Mouse (Mus musculus): ENCODE measurements around the gene Fam189a1. TPM values are rescaled to one million over a fixed set of nuclear protein-coding genes. Genes with fewer than 3 reads are reported as not detected.

The Fam189a1 gene
- total RNA-seq, 2 experiments from 2014 or later, result 55.9 to 66.3 TPM

DNA sequence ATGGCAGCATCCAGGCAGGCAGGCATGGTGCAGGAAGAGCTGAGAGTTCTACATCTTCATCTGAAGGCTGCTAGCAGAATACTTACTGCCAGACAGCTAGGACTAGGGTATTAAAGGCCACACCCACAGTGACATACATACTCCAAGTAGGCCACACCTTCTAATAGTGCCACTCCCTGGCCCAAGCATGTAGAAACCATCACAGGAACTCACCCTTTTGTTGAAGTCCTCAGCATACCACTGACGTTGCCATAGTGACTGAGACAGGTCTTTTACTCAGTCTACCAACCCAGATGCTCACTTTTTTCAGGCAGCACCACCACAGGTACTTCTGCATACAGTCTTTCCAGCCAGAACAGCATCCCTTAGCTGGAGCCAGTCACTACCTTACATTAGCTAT lies 104.4 kb downstream of the Fam189a1 start:
- intact Hi-C loops (cut with DNase I), result no loop called here
- no peak for DNase-seq (ENCODE audit: low spot score in 2 of 2)

- DNase-seq (ENCODE audit: low spot score in 2 of 2), result no peak
- intact Hi-C loops (cut with DNase I), result no loop called here
Measured at GRCm38 (mm10) chr7:65049236-65049954, 107.0 kb downstream of the Fam189a1 start.

DNA sequence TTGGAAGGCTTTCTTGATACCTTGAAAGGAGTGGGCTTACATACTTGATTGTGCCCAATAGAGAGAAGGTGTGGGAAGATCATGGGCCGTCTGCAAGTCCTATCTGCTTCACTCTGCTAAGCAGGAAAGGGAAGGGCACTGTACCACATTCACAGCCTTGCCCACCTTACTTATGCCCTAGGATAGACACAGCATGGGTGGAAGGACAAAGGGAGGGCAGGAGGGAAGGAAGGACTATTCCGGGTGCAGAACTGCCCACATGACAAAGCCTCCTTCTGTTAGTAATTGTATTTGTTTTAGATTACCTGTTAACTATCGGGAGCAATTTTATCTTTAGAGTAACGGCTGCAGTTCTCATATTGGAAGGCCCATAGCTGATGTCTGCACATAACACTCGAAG lies 108.7 kb downstream of the Fam189a1 start:
- no peak for DNase-seq (ENCODE audit: low spot score in 2 of 2)
- intact Hi-C loops (cut with DNase I), result no loop called here

DNA sequence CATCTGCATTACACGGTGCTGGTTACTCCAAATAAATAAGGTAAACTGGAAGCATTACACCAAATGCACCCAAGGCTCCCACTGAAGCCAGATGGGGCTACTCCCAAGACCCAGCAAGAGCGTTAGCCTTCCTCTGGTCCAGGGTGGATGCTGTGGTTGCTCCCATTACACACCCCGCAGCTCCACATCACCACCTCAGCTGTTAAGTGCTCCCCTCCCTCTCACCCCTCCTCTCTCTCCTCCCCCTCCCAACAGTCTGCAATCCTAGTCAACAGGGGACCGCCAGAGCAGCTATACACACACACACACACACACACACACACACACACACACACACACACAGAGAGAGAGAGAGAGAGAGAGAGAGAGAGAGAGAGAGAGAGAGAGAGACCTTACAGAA lies 109.7 kb downstream of the Fam189a1 start:
- DNase-seq (ENCODE audit: low spot score in 2 of 2), result no peak
- intact Hi-C loops (cut with DNase I), result no loop called here

- intact Hi-C loops (cut with DNase I), result no loop called here
- no peak for DNase-seq (ENCODE audit: low spot score in 2 of 2)
Measured at GRCm38 (mm10) chr7:65044280-65044679, 112.1 kb downstream of the Fam189a1 start.

GRCm38 (mm10) chr7:65041106-65041505 lies 115.3 kb downstream of the Fam189a1 start:
- no peak for DNase-seq (ENCODE audit: low spot score in 2 of 2)
- intact Hi-C loops (cut with DNase I), result no loop called here

- intact Hi-C loops (cut with DNase I), result no loop called here
- no peak for DNase-seq (ENCODE audit: low spot score in 2 of 2)
Measured at GRCm38 (mm10) chr7:65031741-65032140, 124.6 kb downstream of the Fam189a1 start.

DNA sequence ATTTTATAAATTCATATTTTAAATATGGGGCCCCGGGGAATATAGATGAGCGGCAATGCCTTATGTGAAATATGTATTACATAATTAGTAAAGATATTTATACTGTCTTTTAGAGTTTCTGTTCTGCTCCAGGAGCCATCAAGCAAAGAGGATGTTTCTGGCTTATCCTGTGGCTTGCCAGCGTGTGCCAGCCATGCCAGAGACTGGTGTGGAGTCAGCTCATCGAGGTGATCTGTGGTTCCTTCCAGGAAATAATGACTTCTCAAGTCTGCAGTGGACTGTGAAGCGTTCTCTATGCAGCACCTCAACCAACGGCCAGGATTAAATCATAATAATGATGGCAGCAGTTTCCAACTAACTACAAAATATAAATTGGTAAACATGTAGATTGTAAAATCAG lies 125.2 kb downstream of the Fam189a1 start:
- DNase-seq (ENCODE audit: low spot score in 2 of 2), result no peak
- intact Hi-C loops (cut with DNase I), result no loop called here

GRCm38 (mm10) chr7:65029985-65030384 lies 126.4 kb downstream of the Fam189a1 start:
- no peak for DNase-seq (ENCODE audit: low spot score in 2 of 2)
- intact Hi-C loops (cut with DNase I), result no loop called here

DNA sequence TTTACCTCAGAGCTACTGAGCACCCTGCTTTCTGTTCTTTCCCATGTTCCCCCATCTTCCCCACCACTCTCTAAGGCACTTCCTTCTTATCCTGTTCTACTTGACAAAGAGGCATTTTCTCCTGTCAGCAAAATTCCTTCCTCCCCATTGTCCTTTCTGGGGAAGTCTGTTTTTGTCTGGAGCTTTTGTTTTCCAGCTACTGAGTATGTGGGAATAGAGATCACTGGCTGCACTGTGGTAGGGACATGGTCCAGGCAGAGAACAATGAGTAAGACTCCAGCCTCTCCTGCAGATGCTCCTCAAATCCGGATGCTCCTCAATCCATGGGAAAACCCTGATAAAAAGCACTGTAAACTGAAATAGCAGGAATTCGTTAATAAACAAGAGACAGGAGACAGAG lies 135.1 kb downstream of the Fam189a1 start:
- intact Hi-C loops (cut with DNase I), result no loop called here
- DNase-seq (ENCODE audit: low spot score in 2 of 2), result no peak

- DNase-seq (ENCODE audit: low spot score in 2 of 2), result no peak
- intact Hi-C loops (cut with DNase I), result no loop called here
Measured at GRCm38 (mm10) chr7:65018036-65018679, 138.2 kb downstream of the Fam189a1 start.

GRCm38 (mm10) chr7:65017348-65017747 lies 139.0 kb downstream of the Fam189a1 start:
- no peak for DNase-seq (ENCODE audit: low spot score in 2 of 2)
- intact Hi-C loops (cut with DNase I), result no loop called here

DNA sequence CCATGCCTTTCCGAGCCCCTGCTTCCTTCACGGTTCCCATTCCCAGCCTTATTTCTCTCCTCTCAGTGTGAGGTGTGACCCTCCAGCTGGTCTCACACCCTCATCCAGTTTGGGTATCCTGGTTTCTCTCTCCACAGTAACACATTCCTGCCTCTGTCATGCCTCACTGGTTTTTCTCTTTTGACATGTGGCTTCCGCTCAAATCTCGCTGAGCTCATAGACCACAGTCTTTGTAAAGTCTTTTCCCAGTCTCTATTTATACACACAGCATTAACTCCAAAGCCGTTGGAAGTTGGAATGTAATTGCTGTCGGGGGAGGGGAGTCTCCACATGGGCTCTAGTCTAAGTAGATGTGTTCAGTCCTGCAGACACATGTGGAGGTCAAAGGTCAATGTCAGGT lies 145.2 kb downstream of the Fam189a1 start:
- intact Hi-C loops (cut with DNase I), result no loop called here
- no peak for DNase-seq (ENCODE audit: low spot score in 2 of 2)

GRCm38 (mm10) chr7:65010275-65010674 lies 146.1 kb downstream of the Fam189a1 start:
- no peak for DNase-seq (ENCODE audit: low spot score in 2 of 2)
- intact Hi-C loops (cut with DNase I), result no loop called here

DNA sequence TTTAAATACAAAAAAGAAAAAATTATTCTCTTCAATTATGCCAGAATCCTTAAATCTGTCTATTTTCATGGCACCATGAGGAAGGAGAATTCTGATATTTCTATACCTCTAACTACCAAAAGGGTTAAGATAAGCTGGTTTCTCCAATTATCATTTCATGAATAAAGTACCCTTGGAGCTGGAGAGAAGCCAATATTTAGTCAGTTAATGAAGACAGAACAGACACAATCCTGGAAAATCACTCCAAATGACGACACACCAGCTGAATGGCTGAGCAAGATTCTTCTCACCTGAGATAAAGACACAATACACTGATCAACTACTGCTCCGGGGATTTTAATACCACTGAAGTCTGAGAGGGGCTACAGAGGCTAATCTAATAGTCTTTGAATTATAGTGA lies 150.6 kb downstream of the Fam189a1 start:
- intact Hi-C loops (cut with DNase I), result no loop called here
- no peak for DNase-seq (ENCODE audit: low spot score in 2 of 2)

DNA sequence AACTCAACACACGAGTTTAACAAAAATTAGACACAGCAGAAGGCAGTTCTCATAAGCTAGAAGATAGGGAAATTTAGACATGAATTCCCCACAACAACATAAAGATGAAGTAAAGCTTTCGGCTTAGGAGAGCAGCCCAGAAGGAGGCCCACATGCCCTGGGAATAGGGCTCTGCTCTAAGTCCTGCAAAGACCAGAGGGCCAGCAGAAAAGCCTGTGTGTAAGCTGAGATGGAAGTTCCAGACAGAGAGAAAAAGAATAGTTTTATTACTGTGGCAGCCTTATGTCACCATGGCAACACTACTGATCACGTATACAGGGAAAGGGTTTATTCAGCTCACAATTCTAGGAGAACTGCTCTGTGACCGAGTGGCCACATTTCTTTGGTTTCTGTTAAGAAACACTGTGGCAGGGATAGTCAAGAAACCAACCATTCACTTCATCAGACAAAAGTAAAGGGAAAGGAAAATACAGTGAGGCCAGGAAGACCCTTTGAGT lies 156.6 kb downstream of the Fam189a1 start:
- intact Hi-C loops (cut with DNase I), result no loop called here
- DNase-seq (ENCODE audit: low spot score in 2 of 2), result no peak

DNA sequence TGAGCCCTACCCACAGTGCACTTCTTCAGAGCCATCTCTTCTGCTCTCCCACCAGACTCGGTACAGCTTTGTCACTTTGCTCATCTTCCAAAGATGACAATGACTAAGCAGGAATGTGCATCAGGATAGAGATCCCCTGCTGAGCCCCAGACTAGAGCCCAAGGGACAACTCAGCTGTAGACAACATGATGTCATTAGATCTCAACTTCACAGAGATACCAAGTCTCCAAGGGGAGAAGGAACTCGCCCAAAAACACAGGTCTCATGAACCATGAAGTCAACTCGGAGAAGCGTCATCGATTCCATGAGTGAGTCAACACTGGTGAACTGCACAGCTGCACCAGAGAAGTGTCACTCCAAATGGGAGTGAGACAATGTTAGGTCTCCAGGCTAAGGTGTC lies 158.6 kb downstream of the Fam189a1 start:
- DNase-seq (ENCODE audit: low spot score in 2 of 2), result no peak
- intact Hi-C loops (cut with DNase I), result no loop called here

DNA sequence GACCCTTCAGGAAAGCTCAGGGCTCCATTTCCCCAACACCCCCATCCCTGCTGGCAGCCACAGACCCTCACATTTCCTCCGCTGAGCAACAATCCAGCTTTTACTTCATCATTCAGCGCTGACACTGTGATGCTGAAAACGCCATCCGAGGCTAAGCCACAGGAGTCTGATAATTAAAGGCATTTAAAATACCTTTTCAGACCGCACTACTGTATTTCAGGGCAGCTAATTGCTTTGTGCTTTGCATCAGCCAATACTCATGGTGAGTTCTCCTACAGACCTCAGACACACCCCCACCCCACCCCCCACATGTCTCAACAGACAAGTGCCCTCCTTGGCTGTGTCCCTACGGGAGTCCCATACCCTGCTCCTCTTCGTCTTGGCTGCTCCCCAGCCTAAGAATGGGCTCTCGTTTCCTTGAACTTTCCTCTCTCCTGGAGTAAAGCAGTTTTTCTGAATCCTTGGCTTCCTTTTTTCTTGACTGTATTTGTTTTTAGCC lies 160.4 kb downstream of the Fam189a1 start:
- DNase-seq (ENCODE audit: low spot score in 2 of 2), result no peak
- intact Hi-C loops (cut with DNase I), result no loop called here

- intact Hi-C loops (cut with DNase I), result no loop called here
- DNase-seq (ENCODE audit: low spot score in 2 of 2), result no peak
Measured at GRCm38 (mm10) chr7:64989406-64989805, 167.0 kb downstream of the Fam189a1 start.

DNA sequence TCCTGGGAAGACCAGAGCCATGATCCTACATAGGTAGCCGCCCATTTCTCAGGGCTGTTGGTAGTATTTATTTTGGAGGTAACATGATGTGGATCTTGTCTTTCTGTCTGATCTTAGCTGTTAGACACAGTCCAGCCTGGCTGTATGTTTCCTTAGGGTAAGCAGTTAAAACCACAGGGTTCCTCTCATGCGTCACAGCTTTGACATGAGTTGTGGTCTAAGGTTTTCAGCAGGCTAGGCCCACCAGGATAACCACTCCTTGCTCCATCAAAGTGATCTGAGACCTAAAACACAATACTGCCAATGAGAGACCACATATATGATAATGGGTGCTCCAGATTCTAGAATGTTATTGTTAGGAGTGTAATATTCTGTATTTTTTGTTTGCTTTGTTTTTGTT lies 168.4 kb downstream of the Fam189a1 start:
- no peak for DNase-seq (ENCODE audit: low spot score in 2 of 2)
- intact Hi-C loops (cut with DNase I), result no loop called here

DNA sequence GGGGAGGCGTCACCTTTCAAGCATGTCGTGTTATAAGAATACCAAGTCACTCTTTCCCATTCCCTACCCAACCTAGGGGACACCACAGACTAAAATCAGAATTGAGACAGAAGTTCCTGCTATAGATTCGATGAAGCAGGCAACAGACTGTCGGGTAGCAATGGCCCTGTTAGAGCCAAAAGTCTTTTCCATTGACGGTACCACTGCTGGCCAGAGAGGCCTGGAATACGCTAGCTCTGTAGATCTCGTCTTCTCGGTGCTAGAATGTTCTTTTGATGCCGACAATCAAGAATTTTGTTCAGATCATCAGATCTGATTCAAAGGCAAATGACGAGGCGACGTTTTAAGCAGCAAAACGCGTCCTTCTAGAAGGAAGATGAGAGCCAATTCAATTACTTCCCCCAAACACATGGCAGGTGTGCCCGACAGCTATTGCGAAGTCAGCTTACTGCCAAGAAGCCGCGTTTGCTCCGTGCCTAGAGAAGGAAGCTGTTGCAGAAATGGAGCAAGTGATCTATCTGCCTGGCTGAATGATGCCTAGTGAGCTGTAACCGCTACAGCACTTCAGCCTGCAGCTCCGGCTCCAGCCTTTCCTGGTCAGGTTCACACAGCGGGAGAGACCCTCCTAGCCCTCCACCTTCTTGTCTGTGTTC lies 171.8 kb downstream of the Fam189a1 start:
- DNase-seq (ENCODE audit: low spot score in 2 of 2), result peak; percentile 43 to 50
- intact Hi-C loops (cut with DNase I), result no loop called here
